Mouse (Mus musculus) skeletal muscle tissue, adult 2 months (tissue): ENCODE measurements around the gene Slc26a11.
A peak's percentile ranks its signal among the peaks of the same experiment; 100 is the strongest.
"Not testable (repeated sequence)": the region's sequence is repeated elsewhere in the genome, so short reads cannot be mapped to it uniquely, and the experiment has no call there.

Source experiments
- DNase-seq: peaks from one replicate; pipeline ENCODE4 v3.0.0-alpha.2; 2012; ENCODE audit warnings: low read depth, low spot score

The Slc26a11 gene

GRCm38 (mm10) chr11:119362769-119363533 lies 7.6 kb downstream of the Slc26a11 start:
- DNase-seq = no peak

- no peak for DNase-seq
Measured at GRCm38 (mm10) chr11:119363534-119364145, 8.3 kb downstream of the Slc26a11 start.

DNA sequence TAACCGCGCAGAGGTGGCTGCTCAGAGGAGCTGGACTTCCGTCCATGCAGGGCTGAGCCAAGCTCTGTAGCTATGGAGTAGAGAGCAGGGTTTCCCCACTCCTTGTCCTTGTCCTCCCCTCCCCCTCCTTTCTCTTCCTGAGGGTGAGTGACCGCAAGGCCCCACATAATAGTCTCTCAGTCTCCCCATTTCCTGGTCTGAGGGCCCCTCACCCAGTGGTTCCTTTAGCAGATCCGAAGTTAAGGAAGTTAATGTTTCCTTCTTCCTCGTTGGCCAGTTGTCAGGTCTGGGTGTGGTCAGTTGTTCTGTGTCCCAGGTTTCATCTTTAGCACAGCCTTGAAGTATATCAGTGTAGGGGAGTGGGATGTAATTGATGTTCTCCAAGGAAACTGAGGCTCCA lies 20.1 kb downstream of the Slc26a11 start:
- DNase-seq = no peak

DNA sequence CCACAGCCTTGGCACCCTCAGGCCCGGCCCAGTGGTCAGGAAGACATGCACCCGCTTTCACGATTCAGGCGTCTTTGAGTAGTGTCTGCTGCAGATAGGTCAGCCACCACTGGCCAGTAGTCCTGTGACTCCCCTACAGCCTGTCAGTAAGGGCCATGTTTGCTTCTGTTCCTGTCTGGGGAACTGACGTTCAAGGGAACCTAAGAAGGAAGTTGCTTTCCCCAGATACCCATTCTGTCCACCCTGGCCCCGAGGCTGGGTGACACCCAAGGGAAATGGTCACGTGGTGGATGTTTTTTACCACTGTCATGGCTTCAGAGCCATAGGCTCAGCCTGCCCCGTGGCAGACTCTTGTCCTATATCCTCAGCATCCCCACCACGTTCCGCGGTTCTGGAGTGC lies 22.0 kb downstream of the Slc26a11 start:
- no peak for DNase-seq

DNA sequence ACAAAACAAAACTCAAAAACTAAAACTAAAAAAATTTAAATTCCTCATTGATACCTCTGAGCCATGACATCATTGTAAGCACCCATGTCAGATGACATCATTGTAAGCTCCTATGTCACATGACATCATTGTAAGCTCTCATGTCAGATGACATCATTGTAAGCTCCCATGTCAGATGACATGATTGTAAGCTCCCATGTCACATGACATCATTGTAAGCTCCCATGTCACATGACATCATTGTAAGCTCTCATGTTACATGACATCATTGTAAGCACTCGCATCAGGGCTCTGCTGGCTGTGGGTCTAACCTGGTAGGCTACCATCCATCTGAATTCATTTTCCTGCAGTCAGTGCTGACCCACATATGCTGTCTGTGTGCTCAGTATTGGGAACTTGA lies 23.2 kb downstream of the Slc26a11 start:
- DNase-seq = no peak

GRCm38 (mm10) chr11:119381631-119382337 lies 26.4 kb downstream of the Slc26a11 start:
- DNase-seq = no peak

DNA sequence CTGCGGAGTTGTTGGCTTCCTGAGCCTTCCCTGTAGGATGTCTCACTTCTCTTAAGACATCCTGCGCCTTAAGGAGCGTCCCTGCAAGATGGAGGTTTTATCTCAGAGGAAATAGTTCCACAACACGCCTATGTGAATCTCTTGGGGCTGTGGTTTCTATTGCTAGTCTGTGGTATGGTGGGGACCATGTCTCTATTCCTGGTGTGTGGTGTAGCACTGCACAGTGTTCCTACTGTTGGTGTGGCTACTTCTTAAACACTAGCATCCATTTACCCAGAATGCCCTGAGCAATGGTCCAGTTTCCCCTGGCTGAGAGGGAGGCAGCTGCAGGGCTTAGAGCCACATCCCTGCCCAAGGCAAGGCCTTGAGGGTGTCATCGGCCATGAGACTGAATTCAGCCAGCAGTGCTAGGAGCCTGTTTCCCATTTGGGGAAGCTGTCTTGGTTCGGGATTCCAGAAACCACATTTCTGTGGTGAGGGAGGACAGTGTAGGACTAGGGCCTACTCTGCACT lies 27.0 kb downstream of the Slc26a11 start:
- DNase-seq = no peak

DNA sequence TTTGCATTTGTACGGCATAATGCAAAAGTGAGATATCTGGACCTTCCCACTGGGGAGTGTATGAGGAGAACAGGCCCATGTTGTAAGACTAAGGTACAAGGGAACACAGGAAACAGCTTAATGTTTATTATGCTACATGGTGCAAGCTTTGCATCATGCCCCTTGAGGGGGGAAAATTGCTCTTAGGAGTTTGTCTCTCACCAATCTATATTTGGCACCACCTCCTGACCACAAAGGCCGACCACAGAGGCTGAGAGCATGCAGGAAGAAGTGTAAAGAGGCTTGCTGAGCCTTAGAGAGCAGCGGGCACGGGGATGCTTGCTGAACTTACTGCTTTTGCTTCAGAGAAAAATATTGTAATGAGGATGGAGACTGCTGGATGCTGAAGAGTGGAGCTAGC lies 29.5 kb downstream of the Slc26a11 start:
- no peak for DNase-seq

GRCm38 (mm10) chr11:119386306-119386705 lies 30.9 kb downstream of the Slc26a11 start:
- DNase-seq = no peak

DNA sequence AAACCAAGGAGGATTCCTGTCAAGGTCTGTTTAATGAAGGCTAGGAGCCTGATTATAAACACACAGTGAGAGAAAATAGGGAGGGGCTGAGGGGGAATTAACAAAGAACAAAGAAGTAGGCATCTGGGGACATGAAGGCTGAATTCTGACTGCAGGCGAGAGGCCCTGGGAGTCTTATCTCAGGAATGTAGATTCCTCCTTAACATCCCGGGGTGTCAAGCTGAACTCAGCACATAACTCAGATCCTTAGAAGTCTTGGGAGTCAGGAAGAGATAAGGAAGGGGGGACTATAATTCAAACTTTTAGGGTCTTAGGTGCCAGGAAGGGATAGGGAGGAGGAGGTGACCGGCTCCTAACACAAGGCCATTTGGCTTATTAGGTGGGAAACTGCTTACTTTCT lies 31.9 kb downstream of the Slc26a11 start:
- not testable (repeated sequence) for DNase-seq

- peak; percentile 73 for DNase-seq
Measured at GRCm38 (mm10) chr11:119389851-119390270, 34.5 kb downstream of the Slc26a11 start.

DNA sequence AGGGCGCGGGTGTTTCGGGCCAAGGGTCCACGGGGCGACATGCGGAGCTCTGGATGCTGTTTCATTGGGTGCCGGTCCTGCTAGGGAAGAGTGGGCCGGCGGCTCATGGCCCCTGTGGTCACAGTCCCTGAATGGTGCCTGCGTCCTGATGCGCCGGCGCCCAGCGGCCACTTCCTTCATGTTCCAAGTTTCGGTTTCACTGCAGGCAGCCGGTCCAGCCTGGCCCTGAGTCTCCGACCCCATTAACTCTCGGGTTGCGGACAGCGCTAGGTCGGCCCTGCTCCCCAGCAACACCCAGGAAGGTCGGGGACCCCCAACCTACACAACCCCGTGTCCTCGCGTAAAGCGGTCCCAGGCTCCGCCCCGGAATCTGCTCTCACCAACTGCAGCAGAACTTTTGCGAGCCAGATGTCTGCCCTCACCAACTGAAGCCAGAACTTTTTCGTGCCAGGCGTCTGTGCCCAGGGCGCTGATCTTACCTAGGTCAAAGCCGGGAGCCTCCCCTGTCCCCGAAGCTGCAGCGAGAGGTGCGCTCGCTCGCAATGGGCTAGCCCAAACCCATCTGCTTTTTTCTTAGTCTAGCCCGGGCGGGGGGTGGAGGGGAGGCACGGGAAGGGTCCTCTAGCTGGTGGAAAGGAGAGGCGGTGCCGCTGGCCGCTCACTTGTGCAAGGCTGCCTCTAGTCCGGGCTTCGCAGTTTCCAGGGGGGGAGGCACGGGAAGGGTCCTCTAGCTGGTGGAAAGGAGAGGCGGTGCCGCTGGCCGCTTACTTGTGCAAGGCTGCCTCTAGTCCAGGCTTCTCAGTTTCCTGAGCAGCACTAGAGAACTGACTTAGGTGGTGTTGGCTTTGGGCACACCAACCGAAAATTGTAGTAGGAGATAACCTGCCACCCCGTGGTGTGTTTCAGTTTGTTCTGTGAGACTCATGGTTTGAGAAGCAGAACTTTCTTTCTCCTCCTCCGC lies 35.2 kb downstream of the Slc26a11 start:
- peak; percentile 71 for DNase-seq

GRCm38 (mm10) chr11:119391386-119392000 lies 36.1 kb downstream of the Slc26a11 start:
- no peak for DNase-seq

DNA sequence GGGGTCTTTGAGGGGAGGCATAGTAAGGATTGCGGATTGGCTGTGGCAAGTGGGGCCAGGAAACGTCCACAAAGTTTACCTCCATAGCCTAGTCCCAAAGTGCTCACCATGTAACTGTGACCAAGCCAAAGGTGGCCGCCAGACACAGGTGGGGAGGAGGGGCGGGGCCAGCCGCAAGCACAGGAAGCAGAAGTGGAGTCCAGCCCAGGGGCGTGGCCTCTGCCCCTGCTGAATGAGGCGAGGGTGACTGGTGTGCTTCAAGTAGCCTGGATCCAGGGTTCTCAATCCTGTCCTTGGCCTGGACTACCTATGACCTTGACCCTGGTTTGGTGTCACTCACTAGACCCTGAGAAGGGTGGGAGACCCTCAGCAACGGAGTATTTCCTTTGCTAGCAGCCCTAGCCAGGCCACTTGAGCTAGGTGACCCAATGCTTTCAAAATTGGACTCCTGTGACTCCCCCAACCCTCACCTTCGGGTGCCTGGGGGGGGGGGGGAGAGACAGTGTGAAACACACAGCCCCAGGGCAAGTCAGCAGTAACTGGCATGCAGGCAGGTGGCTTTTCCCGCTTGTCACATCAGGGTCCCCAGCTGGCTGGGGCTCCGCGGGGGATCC lies 36.8 kb downstream of the Slc26a11 start:
- DNase-seq = peak; percentile 33

DNA sequence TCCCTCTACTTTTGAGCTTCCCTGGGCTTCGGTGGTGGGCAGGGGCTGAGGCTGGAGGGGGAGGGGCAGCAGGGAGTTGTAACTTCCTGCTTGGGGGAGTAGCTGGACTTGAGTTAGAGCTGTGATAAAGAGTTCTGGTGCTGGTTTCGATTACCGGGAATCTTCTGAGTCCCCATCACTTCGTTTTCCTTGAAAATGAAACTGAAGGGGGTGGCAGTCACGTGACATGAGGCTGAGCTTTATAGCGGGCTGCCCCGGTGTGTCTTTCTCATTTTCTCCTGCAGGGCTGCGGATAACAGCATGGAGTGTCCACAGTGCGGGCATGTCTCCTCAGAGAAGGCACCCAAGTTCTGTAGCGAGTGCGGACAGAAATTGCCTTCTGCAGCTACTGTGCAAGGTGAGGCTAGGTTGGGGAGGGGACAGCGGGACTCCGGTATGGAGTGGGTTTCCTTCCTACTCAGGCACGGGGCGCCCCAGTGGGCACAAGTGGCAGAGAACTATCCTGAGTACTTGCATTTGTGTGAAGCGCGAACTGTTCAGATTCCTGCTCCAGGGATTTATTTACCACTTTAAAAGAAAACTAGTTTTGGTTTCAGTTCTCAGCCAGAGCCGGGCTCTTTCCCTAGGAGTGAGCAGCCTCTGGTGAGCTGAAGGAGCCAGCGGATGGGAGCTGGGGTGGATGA lies 37.6 kb downstream of the Slc26a11 start, which contains the start of gene Rnf213:
TSS of gene Rnf213 (plus strand) at position 301 of the 683 bp plus-strand sequence.
- DNase-seq = peak; percentile 54

DNA sequence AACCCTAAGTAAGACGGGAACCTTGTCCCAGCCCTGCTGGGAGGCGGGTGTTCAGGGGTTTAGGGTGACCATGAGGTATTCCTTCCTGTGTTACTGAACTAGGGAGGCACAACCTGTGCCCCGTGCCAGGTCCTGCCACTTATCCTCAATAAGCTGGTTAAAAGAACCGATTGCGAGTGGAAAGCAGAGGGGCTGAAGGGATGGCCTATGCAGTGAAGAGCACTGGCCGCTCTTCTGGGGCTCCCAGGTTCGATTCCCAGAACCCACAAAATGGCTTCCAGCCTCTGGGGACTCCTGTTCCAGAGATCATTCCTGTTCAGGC lies 38.1 kb downstream of the Slc26a11 start:
- no peak for DNase-seq

- DNase-seq = no peak
Measured at GRCm38 (mm10) chr11:119394210-119394609, 38.9 kb downstream of the Slc26a11 start.

GRCm38 (mm10) chr11:119395394-119395793 lies 40.0 kb downstream of the Slc26a11 start:
- DNase-seq = no peak

- no peak for DNase-seq
Measured at GRCm38 (mm10) chr11:119395931-119396330, 40.6 kb downstream of the Slc26a11 start.

DNA sequence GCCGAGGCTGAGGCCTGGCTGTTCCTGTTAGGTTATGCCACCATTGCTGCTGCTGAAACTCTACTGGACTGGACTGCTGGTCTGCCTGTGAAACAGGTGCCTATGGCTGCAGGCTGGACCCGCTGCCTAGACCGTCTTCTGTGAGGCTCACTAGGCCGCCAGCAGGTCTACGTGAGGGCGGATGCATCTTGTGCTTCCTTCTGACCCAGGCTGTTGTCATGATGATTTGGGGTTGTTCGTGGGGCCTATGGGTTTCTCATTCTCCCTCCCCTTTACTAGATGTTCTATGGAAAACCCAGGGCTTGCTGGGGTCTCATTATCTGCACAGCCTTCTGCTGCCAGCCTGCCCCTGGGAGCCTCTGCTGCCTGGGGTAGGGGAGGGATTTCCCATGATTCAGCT lies 41.1 kb downstream of the Slc26a11 start:
- no peak for DNase-seq
